Mouse (Mus musculus) G1E-ER4 (cell line): ENCODE measurements around the gene Ablim1. TPM values are rescaled to one million over a fixed set of nuclear protein-coding genes. Genes with fewer than 3 reads are reported as not detected.

Source experiments
- GATA1 ChIP-seq: IDR thresholded peaks from one replicate; pipeline ENCODE4 v1.8.0; 2012; ENCODE audit warnings: low read length, inconsistent platforms
- polyA plus RNA-seq: library from polyadenylated mRNA; stranded (reverse); fragments of >175 nt; gene quantifications from 2 replicates; pipeline ENCODE4 v1.2.3, GENCODE M21; 2012

The Ablim1 gene
- polyA plus RNA-seq, 1 experiment: 0.05 TPM

DNA sequence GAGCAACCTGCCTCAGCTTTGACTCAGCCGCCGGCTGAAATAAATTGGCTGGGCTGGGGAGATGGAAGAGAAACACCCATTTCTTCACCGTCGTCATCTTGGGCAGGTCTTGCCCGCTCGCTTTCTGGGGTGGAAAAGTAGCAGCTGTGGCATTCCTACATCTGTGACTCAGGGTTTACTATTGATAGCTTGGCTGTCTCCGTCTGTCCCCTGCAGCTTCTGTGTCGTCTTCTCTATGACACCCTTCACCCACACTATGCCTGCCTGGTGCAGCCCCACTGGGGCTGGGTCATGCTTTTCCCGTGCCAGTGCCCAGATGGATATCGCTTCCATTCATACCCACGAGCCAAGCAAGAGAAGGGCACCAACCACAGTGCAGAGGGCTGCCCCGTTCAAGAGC, 116.2 kb downstream of the Ablim1 start:
- no peak for TF ChIP-seq GATA1

DNA sequence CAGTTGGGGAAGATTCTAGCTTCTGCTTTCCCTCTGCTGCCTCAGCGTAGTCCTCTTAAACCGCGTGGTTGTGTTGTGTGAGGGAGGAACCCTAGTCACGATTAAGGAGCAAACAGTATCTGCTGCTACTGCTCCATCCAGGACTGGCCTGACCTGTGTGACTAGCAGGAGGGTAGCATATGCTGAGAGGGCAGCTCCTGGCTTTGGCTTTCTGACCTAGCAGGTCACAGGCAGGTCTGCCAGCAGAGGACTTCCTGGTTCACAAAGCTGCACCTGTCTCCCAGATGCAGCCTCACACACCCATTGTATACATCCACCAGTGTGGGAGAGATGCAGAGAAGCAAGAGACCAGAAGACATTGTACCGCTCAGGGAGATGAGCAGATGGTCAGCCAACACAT, 116.7 kb downstream of the Ablim1 start:
- no peak for TF ChIP-seq GATA1

DNA sequence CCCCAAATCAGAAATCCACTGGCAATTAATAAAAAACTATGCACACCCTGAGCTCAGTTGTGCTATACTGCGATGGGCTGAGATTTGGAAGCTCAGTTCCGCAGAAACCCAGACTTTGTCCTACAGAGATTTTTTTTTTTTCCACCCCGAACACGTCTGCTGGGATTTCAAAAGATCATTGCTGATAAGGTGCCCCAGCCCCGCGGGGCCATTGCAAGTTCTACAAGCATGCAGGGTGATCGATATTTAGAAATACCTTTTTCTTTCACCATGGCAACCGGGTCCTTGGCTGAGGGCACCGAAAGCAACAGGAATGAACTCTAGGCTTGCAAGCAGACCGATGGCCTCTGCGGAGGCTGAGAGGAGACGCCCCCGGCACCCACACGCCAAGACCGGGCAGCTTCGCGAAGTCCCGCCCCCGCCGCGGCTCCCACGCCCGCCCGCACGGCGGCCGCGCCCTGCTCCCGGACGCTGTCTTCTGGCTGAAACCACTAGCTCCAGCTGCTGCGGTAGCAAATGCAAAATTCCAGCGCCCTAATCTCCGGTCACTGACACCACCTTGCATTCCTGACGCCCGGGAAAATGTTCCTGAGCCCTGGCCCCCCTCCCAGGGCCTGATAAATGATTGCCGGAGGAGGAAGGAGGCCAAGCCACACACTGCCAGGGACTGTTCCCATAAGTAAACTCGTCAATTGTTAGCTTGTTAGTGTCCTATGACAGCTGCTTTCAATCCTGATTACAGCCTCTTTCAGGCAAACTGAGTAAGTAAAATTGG, 117.5 kb downstream of the Ablim1 start:
- no peak for TF ChIP-seq GATA1

DNA sequence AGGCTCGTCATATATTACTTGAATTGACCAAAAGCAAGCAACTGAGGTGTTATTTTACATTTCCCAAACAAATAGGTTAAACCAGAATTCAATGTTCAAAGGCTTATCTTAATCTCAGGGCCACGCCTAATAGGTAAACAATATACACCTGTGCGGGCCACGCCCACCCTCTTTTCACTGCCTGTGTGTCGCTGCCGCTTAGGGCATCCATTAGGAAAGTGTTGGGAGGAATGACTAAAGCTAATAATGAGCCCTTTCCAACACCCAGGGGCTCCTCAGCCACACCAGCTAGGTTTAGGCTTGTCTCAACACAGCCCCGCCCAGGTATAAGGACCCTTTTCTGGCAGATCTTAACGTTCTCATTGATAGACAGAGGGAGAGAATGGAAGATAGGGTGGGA, 118.1 kb downstream of the Ablim1 start:
- no peak for TF ChIP-seq GATA1

DNA sequence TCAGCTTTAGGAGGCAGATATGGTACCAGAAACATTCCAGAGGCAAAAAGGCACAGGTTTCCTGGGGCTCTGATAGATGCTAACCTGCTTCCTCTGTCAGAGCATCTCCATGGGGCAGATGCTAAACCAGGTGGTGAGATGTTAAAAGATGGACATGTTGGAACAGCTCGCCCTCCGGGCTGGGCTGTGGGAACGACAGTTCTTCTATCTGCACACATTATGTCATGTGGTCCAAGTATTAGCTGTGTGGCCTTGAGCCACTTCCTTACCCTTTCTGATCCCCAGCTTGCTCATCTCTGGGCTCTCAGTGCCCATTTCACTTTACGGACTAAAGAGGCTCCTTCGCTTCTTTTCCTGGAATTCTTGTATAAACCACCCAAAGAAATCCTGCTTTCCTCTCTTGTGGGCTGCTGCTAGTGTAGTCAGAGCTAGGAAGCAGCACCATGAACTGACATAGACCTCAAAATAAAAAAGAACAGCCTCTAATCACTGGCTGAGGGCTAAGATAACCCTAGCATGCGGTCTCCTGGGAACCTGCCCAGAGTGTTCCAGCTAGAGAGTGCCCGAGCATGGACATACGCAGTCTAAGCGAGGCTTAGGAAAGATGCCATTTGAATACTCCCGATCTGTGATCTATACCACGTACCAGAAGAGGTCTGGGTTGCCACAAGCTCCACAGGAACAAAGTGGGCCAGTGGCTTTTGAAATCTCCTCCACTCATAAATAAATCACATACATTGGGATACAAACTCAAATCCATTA, 119.4 kb downstream of the Ablim1 start:
- no peak for TF ChIP-seq GATA1

DNA sequence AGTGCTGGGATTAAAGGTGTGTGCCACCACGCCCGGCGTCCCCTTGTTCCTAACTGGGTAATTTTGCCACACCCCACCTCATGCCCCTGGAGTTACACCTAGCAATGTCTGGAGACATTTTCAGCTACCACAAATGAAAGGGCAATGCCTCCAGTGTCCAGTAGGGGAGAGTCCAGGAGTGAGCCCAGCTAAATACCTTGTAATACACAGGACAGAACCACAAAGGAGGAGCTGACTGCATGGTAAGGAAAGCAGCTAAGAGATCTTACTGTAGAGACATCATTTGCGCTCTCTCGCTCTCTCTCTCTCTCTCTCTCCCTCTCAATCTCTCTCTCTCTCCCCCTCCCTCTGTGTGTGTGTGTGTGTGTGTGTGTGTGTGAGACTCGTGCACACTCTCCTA, 120.8 kb downstream of the Ablim1 start:
- no peak for TF ChIP-seq GATA1

DNA sequence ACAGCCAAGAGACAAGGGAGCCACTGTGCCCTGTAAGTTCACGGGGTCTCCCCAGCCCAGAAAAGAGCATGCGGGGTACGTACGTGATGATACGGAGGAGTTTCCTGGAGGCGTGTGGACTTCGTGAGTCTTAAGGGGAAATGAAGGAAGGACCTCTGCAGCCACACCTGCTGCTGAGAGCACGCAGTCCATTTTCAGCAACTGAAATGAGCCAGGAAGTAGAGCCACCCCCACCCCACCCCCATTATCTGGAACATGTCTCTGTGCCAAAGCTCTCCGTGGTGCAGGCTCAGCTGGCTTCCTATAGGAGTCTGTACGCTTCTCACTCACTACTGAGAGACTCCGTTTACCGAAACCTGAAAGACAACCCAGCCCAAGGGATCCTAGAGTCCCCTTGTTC, 121.3 kb downstream of the Ablim1 start:
- TF ChIP-seq GATA1: no peak

DNA sequence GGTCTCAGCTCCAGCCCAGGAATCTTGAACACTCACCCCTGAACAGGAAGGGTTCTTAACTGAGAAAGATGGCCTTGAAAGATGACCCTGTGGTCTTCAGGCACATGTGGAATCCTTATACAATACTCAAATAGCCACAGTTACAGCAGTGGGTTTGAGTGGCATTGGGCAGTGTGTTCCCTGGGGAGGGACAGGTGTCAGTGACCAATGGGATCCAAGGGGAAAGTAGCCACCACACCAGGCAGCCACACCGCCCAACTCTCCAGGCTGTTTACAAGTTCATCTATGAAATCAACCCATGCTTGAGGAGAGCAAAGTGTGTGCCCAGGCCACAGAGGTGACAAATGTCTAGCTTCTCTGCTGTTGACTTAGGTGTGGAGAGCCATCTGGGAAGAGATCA, 123.6 kb downstream of the Ablim1 start:
- TF ChIP-seq GATA1: no peak

DNA sequence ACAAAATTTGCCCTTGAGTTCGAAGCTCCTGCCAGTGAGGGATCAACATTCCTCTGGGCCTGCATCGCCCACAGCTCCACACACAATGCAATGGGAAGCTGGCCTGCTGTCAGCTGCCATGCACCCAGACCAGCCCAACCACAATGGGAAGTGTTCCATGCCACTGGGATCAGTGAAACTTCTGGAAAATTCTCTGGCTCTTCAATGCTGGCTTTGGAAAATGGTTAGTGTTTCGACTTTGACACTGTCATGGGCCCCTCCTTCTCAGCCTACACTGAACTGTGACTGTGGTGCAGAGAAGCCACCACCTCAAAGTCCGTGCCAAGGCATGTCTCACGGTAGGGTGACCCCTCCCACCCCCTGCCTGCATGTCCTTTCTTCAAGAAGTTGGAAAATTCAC, 125.3 kb downstream of the Ablim1 start:
- TF ChIP-seq GATA1: no peak

DNA sequence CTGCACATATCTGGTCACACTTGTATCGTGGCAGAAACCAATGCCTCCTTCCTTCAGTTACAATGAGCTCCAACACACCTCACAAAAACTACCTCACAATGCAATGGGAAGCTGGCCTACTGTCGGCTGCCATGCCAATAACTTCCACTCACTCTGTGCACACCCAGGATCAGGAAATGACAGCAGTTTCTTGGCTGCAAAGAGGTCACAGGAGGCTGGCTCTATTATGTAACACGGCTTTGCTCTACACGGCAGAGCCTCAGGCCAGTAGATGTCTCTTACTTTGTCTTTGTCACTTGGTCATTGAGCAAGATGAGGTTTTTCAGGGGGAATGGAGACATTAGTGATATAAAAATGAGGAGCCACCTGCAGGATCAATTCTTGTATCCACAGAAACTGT, 126.2 kb downstream of the Ablim1 start:
- TF ChIP-seq GATA1: no peak

DNA sequence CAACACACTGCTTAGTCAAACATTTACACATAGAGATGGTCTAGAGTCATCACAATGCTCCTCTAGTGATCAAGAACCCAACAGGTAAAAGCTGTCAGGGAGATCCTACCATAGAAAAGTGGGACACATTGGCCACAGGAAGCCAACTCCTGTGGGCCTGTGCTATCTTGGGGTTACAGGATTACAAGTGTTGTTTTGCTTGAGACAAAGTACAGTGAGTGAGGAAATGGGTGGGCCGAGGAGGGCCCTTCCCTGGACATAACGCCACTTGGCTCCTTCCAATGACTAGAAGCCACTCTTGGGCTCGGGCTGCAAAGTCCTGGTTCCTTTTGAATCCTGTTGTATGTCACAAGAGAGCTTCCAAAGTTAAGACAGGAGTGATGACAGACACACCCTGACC, 129.7 kb downstream of the Ablim1 start:
- no peak for TF ChIP-seq GATA1

DNA sequence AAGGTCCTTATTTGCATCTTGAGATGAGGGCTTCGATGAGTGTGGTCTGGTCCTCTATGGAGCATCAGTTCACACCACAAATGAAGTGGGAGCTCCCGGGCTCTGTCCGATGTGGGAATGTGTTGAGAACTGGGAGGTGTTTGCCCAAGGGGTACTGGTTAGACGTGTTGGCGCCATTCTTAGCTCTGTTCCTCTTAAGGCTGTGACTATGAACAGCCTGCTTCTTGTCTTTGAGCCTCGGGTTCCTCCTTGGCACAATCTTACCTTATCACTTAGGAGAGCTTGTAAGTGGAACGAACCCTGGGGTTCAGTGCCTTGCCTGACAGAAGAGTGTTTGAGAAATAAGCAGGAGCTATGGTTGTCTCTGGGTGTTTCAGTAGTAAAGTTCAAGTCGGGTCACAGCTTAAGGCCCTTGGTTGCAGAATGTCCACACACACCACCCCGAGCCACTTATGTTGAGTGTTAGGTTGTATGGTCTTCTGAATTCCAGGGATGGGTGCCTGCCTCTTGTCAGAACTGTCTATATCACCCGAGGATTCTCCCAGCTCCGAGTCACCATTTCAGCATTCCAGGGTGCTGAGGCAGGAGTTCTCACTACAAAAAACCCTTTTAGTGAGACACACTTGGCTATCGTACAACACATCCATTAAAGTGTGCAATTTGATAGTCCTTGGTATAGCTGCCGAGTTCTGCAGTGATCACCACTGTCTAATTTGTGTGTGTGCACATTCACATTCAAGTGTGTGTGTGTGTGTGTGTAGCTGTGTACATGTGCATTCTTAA, 131.6 kb downstream of the Ablim1 start:
- no peak for TF ChIP-seq GATA1

DNA sequence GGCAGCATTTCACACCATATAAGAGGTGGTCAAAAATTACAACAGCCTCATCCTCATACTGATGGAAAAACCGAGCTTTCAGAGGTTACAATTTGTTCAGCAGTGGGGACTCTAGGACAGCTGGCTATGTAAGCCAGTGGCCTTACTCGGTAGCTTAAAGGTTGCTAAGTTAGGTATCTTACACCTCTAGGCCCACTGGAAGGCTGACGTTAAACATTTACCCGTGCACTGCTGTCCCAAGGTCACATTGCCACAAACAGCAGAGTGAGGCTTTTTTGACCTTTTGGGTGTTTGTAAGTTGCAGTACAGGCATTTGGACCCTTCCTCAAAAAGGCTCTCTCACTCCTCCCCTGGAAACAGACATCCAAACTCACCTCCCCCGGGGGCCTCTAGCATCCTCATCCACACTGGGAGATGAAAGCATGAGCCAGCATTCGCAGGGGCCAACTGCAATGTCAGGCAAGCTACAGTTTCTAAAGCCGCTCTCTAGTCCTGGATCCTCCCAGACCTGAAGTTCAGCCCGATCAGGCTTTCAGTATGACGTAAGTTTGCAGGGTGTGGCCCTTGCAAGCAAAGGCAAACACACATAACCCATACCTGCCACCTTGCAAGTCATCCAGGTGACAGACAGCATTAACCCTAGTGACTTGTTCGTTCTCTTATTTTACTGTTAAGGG, 132.7 kb downstream of the Ablim1 start:
- no peak for TF ChIP-seq GATA1

DNA sequence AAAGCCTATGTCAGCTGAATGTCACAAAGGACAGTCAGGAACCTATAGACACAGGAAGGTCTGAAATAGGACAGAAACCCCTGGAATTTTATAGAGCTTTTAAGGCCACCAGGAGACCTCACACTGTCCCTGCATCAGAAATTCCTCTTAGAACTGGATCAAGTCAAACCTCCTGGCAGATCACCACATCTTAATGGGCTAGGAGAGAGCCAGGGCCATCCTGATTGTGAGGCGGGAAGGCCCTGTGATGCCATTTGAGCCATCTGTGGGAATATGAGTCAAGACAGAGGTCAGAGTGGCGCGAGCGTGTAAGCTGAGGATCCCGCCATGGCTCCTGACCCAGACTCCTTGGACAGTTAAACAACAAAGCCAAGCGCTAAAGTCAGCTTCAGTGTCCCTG, 133.4 kb downstream of the Ablim1 start:
- no peak for TF ChIP-seq GATA1

DNA sequence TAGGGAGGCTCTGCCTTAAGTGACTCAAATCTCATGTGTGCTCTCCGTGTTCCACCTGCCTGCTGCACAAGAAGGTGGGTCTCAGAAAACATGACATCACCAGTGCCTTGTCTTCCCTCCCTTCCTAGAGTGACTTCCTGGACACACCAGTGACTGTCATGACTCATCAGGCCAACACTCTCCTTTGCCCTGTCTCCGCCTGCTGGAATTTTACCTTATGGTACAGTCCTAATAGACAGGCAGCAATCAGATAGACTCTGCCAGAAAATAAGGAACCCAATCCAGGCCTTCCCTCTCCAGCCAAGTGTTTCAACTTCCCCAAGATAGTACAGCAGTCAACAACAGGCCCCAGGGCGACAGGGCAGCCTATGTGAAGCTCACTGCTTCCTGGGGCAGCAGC, 133.8 kb downstream of the Ablim1 start:
- no peak for TF ChIP-seq GATA1

DNA sequence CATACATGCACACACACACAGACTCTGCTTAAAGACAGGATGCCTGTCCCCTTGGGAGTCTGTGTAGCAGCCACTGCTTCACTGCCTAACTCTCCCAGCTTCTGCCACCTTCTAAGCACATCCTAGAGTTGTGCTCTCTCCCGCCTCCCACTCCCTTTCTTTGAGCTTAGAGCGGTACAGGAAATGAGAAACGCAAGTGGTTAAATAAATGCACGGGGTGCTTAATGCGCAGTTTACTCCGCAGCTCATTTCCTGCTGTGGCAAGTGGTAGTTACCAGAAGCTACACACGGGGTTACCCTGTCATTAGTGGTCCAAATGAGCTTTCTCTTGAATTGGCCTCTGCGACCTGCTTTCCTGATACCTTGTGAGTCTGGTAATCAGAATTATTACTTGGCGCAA, 134.4 kb downstream of the Ablim1 start:
- no peak for TF ChIP-seq GATA1

DNA sequence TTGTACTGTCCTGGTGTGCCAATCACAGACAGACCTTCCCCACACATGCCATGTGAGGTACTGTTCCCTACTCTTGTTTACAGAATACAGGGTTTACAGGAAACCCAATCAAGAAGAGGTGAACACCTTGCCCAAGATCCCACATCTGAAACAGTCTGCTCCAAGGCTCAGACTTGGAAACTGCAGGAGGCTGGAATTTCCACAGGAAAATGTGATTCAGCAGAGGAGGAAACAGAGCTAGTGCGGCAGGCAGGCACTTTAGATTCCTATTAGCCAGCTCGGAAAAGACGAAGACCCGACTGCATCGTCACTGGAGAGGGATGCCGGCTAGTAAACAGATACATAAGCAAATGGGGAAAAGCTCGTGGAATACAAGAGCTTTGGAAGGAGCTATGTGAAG, 135.4 kb downstream of the Ablim1 start:
- TF ChIP-seq GATA1: no peak
